Mouse (Mus musculus) cerebellum, adult 11-12 months (tissue): Measurements from ENCODE around the gene Rbm47.
"Not testable (repeated sequence)": the region's sequence is repeated elsewhere in the genome, so short reads cannot be mapped to it uniquely, and the experiment has no call there.

Experiments used
- DNase-seq: peaks from one replicate; pipeline ENCODE4 v3.0.0; 2022

The Rbm47 gene

GRCm38 (mm10) chr5:66013999-66014398 is 158.9 kb downstream of the Rbm47 start:
- DNase-seq, result no peak

DNA sequence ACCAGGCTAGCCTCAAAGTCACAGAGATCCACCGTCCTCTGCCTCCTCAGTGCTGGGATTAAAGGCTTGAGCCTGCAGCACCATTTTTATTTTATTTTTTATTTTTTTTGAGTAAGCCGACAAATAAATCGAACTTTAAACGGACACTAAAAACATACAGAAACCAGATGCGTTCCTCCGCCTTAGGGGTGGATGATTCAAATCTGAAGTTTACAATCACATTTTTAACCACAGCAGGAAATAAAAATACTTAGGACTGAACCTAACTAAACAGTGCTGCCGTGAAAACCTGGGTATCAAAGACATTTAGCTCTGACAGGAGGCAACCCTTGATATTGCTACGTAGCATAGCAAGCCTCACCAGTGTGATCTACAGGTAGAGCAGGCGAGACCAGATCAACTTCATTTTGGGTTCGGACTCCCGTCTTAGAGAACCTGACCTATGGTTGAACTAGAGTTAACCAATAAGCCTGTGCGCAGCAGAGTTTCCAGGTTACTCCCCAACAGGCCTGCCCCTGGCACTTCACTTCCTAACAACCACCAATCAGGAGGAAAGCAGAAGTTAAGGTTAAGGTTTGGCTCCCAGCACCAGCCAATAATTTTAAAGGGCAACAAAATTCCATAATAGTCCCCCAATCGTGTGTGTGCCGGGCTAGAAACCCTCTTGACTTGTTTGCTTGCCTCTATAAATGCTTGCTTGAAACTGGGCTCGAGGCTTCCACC is 164.5 kb downstream of the Rbm47 start:
- no peak for DNase-seq

GRCm38 (mm10) chr5:66005041-66005678 is 167.8 kb downstream of the Rbm47 start:
- DNase-seq, result no peak

- DNase-seq, result no peak
Measured at GRCm38 (mm10) chr5:66004134-66004925, 168.6 kb downstream of the Rbm47 start, which contains the start of gene 9130230L23Rik. Gene 9130230L23Rik (minus strand): TSS chr5:66004285.

DNA sequence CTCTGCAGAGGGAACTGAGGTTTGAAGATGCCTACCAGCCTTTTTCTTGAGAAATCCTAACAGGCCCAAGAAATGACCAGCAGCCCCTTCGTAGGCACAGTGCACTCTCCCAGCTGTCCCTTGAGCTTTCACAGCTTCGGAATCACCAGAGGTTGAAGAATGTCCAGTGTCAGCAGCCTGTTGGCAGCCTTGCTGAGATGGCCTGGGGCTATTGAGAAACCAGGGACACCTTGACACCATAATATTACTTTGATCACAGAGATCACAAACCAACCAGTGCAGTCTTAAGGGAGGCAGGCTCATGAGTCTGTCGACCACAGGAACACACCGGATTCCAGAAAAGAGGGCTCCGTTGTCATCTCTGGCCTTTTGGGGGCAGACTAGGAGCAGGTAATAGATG is 171.7 kb downstream of the Rbm47 start:
- DNase-seq, result no peak

GRCm38 (mm10) chr5:66000567-66001125 is 172.3 kb downstream of the Rbm47 start:
- no peak for DNase-seq

DNA sequence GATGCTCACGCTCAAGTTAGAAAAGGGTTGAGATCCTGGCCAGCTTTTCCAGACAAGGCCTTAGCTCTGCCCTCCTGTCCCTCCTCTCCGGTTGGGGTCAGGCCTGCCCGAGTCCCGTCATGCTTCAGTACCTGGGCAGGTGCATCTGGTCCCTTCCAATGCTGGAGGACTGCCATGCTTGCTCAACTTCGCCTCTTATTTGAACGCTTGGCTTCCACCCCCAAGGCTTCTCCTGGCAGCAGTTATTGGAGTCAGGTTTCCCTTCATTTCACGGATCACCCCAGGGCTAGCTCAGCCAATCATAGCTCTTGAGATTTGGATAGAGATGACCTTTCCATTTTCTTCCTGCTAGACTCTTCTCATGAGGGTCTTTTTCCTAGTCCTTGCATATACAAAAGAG is 172.8 kb downstream of the Rbm47 start:
- DNase-seq, result peak; percentile 6

- DNase-seq, result no peak
Measured at GRCm38 (mm10) chr5:65999106-65999505, 173.8 kb downstream of the Rbm47 start.

DNA sequence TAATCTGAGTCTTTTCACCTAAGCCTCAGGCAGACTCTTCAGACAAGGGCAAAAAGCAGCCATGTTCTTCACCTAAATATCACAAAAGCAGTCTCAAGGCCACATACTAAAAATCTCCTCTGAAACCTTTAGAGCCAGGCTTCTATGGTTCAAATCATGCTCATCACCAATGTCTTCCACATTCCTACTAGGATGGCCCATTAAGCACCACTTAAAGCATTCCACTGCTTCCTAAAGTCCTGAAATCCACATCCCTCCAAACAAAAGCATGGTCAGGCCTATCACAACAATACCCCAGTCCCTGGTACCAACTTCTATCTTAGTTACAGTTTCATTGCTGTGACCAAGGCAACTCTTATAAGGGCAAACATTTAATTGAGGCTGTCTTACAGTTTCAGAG is 175.1 kb downstream of the Rbm47 start:
- no peak for DNase-seq

GRCm38 (mm10) chr5:65994643-65995042 is 178.3 kb downstream of the Rbm47 start:
- no peak for DNase-seq

- no peak for DNase-seq
Measured at GRCm38 (mm10) chr5:65991191-65991590, 181.7 kb downstream of the Rbm47 start.

DNA sequence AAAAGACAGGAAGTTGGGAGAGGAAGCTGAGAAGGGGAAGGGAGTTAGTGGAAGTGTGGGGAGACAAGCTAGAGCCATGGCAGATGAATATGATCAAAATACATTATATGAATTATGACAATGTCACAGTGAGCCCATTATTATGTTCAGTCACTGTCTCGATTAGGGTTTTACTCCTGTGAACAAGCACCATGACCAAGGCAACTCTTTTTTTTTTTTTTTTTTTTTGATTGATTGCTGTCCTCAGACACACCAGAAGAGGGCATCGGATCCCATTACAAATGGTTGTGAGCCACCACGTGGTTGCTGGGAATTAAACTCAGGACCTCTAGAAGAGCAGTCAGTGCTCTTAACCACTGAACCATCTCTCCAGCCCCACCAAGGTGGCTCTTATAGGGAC is 185.9 kb downstream of the Rbm47 start:
- DNase-seq, result not testable (repeated sequence)

- no peak for DNase-seq
Measured at GRCm38 (mm10) chr5:65986426-65986825, 186.5 kb downstream of the Rbm47 start.

DNA sequence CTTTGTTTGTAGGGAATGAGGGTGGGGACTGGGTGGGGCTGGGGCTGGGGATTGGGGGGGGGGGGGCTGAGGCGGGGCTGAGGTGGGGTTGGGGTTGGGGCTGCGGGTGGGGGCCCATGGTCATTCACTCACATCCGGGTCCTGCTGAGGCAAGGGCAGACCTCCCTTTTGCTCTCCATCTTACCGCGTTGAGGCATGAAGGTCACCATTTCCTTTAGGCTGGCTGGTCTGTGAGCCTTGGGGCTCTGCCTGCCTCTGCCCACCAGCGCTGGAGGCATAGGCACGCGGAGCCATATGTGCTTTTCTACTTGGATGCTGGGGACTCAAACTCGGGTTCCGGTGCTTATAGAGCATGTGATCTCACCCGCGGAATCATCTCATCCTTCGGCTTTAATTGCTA is 197.2 kb downstream of the Rbm47 start:
- DNase-seq, result no peak

- DNase-seq, result no peak
Measured at GRCm38 (mm10) chr5:65973189-65973588, 199.7 kb downstream of the Rbm47 start.

GRCm38 (mm10) chr5:65968004-65968403 is 204.9 kb downstream of the Rbm47 start:
- DNase-seq, result no peak

GRCm38 (mm10) chr5:65967091-65967490 is 205.8 kb downstream of the Rbm47 start:
- DNase-seq, result no peak
